In the genomic region with DNA sequence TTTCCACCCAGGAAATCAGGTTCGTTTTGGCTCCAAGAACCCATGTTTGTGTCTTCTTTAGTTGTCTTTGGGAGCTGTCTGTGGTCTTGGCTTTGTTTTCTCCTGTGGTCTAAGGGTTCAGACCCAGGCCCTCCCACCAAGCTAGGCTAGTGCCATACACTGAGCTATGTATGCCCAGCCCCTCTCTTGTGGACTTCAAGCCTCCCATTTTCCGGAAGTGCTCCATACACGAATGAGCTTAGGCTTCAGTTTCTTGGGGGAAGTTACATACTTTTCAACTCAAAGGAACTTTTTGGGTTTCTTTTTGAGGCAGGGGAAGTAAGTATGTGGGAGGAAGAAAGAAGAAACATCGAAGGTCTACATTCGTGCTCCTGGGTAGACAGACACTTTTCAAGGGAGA, we compare ENCODE assay signal across 29 mouse cellular contexts.
A peak's percentile ranks its signal among the peaks of the same experiment; 100 is the strongest.
DNase-seq lines count a peak whose midpoint lies in the region; ATAC-seq and TF ChIP-seq lines count a peak whose summit lies in the region.
"Had no signal": no experiment of that assay in that cellular context is flagged by ENCODE, and none has a peak within 500 bp of the region (broad histone marks: within the 10 kb centered on the region; RNA-seq: fewer than 3 reads in every experiment).

No protein-coding gene starts in this region.

- peak; percentile 35 for DNase-seq in midbrain, embryonic 11.5 days (ENCODE audit: low spot score, missing footprints)
- DNase-seq in midbrain, postnatal 0 days (ENCODE audit: low spot score) = no peak
- no peak for DNase-seq in left cerebral cortex, adult 9 months (ENCODE audit: low spot score in 2 of 2)
- DNase-seq in layer of hippocampus, adult 9-11 months = no peak
- DNase-seq: adrenal gland, adult 8-10 months; adrenal gland, postnatal 14 days; adrenal gland, postnatal 36 days; B cell, adult 2 months; cerebellum, adult 11-12 months; cerebellum, adult 2 months; cerebellum, adult 9-10 months; cerebellum, postnatal 10 days; cerebellum, postnatal 25 days; embryo, embryonic 11 days had no signal

- no peak overlapping the region for H3K27ac ChIP-seq in midbrain, embryonic 11.5 days (ENCODE audit: low read depth, low read length)
- no peak overlapping the region for H3K27ac ChIP-seq in midbrain, postnatal 0 days (ENCODE audit: low read depth, low read length)
- no peak overlapping the region for H3K27ac ChIP-seq in kidney, embryonic 16.5 days (ENCODE audit: low read length)
- H3K27ac ChIP-seq: embryonic facial prominence, embryonic 13.5 days; embryonic facial prominence, embryonic 15.5 days; forebrain, embryonic 10.5 days; forebrain, embryonic 12.5 days had no signal

- no peaks in the 10 kb centered on the region for H3K4me1 ChIP-seq in midbrain, embryonic 11.5 days (ENCODE audit: control insufficient read depth, insufficient read depth, low read length)
- H3K4me1 ChIP-seq in midbrain, postnatal 0 days (ENCODE audit: insufficient read depth, low read length) = no peaks in the 10 kb centered on the region
- H3K4me1 ChIP-seq in kidney, embryonic 16.5 days (ENCODE audit: insufficient read depth, low read length) = no peaks in the 10 kb centered on the region
- H3K4me1 ChIP-seq: embryonic facial prominence, embryonic 13.5 days; embryonic facial prominence, embryonic 15.5 days; forebrain, embryonic 12.5 days had no signal

- 85% methylated on average over 5 of the region's 5 CpGs for WGBS in midbrain, embryonic 11.5 days
- 85% methylated on average over 5 of the region's 5 CpGs for WGBS in midbrain, postnatal 0 days
- 75% methylated on average over 5 of the region's 5 CpGs for WGBS in kidney, embryonic 16.5 days

- H3K27me3 ChIP-seq in midbrain, embryonic 11.5 days (ENCODE audit: control insufficient read depth, insufficient read depth, low read length) = no peaks in the 10 kb centered on the region
- H3K27me3 ChIP-seq in midbrain, postnatal 0 days (ENCODE audit: insufficient read depth, low read length) = no peaks in the 10 kb centered on the region
- H3K27me3 ChIP-seq in kidney, embryonic 16.5 days (ENCODE audit: insufficient read depth, low read length) = no peaks in the 10 kb centered on the region
- H3K27me3 ChIP-seq: CH12.LX; embryonic facial prominence, embryonic 13.5 days; embryonic facial prominence, embryonic 15.5 days; forebrain, embryonic 12.5 days; Patski had no signal

- no peak for ATAC-seq in midbrain, embryonic 11.5 days (ENCODE audit: low FRiP score)
- ATAC-seq in midbrain, postnatal 0 days (ENCODE audit: low FRiP score) = no peak
- 0 out of 2 replicates have a peak, but pooled peaks have one; percentile 47 for ATAC-seq in common myeloid progenitor, adult 5-6 weeks (replicated peaks; ENCODE audit: low read depth, poor library complexity, severe bottlenecking)
- peak; percentile 60 for ATAC-seq in megakaryocyte, adult 5-6 weeks (ENCODE audit: poor library complexity, severe bottlenecking)
- no peak for ATAC-seq in kidney, embryonic 16.5 days (ENCODE audit: low FRiP score, low TSS enrichment)
- ATAC-seq: activated CD4-positive, CD25-positive, alpha-beta regulatory T cell, adult 4 months; CD4-positive, CD25-positive, alpha-beta regulatory T cell, adult 4 months; forebrain, embryonic 14.5 days; forebrain, embryonic 16.5 days; Patski had no signal

- H3K9ac ChIP-seq in midbrain, embryonic 11.5 days (ENCODE audit: low read length) = no peak overlapping the region
- H3K9ac ChIP-seq in midbrain, postnatal 0 days (replicated peaks; ENCODE audit: low read length, poor library complexity, severe bottlenecking) = no peak overlapping the region
- H3K9ac ChIP-seq in kidney, embryonic 16.5 days (replicated peaks; ENCODE audit: low read length) = no peak overlapping the region
- H3K9ac ChIP-seq: embryonic facial prominence, embryonic 13.5 days; embryonic facial prominence, embryonic 15.5 days; forebrain, embryonic 12.5 days had no signal

- no peak overlapping the region for H3K4me3 ChIP-seq in midbrain, embryonic 11.5 days (ENCODE audit: low read depth, low read length)
- no peak overlapping the region for H3K4me3 ChIP-seq in midbrain, postnatal 0 days (ENCODE audit: low read depth, low read length)
- no peak overlapping the region for H3K4me3 ChIP-seq in kidney, embryonic 16.5 days (ENCODE audit: low read length)
- H3K4me3 ChIP-seq: embryonic facial prominence, embryonic 13.5 days; embryonic facial prominence, embryonic 15.5 days; erythroblast, embryonic 14.5 days; forebrain, embryonic 10.5 days; forebrain, embryonic 12.5 days had no signal

- no peaks in the 10 kb centered on the region for H3K9me3 ChIP-seq in midbrain, embryonic 11.5 days (ENCODE audit: control insufficient read depth, low read length)
- no peaks in the 10 kb centered on the region for H3K9me3 ChIP-seq in midbrain, postnatal 0 days (ENCODE audit: low read length)
- no peaks in the 10 kb centered on the region for H3K9me3 ChIP-seq in kidney, embryonic 16.5 days (ENCODE audit: low read length)
- H3K9me3 ChIP-seq: embryonic facial prominence, embryonic 13.5 days; embryonic facial prominence, embryonic 15.5 days; forebrain, embryonic 10.5 days; forebrain, embryonic 12.5 days; G1E had no signal

- no peaks in the 10 kb centered on the region for H3K36me3 ChIP-seq in midbrain, embryonic 11.5 days (ENCODE audit: control insufficient read depth, insufficient read depth, low read length)
- H3K36me3 ChIP-seq in midbrain, postnatal 0 days (ENCODE audit: insufficient read depth, low read length) = no peaks in the 10 kb centered on the region
- no peaks in the 10 kb centered on the region for H3K36me3 ChIP-seq in kidney, embryonic 16.5 days (ENCODE audit: insufficient read depth, low read length)
- H3K36me3 ChIP-seq: embryonic facial prominence, embryonic 13.5 days; embryonic facial prominence, embryonic 15.5 days; forebrain, embryonic 10.5 days; forebrain, embryonic 12.5 days had no signal

- no peak for TF ChIP-seq CTCF in midbrain, postnatal 0 days (IDR thresholded peaks at IDR 0.05)

- H3K4me2 ChIP-seq in midbrain, embryonic 11.5 days = no peak overlapping the region
- no peak overlapping the region for H3K4me2 ChIP-seq in midbrain, postnatal 0 days (ENCODE audit: low read depth, low read length, poor library complexity, severe bottlenecking)
- no peak overlapping the region for H3K4me2 ChIP-seq in kidney, embryonic 16.5 days (replicated peaks; ENCODE audit: low read depth, low read length)
- H3K4me2 ChIP-seq: embryonic facial prominence, embryonic 13.5 days; embryonic facial prominence, embryonic 15.5 days; forebrain, embryonic 12.5 days had no signal

Comparison
In these comparisons a context has a peak if more than half of its experiments do, and no peak if none do; other contexts are left out.
1. ATAC-seq: peak in common myeloid progenitor, adult 5-6 weeks (single experiment) and megakaryocyte, adult 5-6 weeks (single experiment); none in midbrain, embryonic 11.5 days (single experiment), midbrain, postnatal 0 days (single experiment) and kidney, embryonic 16.5 days (single experiment).